Mouse (Mus musculus) stomach, embryonic 16.5 days (tissue): ENCODE data around the gene Nup133. TPM values are rescaled to one million over a fixed set of nuclear protein-coding genes. Genes with fewer than 3 reads are reported as not detected.

Source experiments
- ATAC-seq: fragments of 200-750 bp; cut with Nextera tagmentation; 2 replicates; pipeline ENCODE4 v1.8.0; 2017; ENCODE audit warnings: moderate number of reproducible peaks, moderate TSS enrichment; ENCODE audit not compliant: insufficient read depth, low FRiP score
- H3K27ac ChIP-seq: fragments of 300-500 bp; sonication (generic); 2 replicates; pipeline ENCODE4 v1.5.1; 2014; ENCODE audit warnings: low read length
- H3K27me3 ChIP-seq: fragments of 300-500 bp; sonication (generic); 2 replicates; pipeline ENCODE4 v1.6.1; 2014; ENCODE audit warnings: low read length, control low read depth, mixed read lengths; ENCODE audit not compliant: control insufficient read depth, insufficient read depth
- H3K36me3 ChIP-seq: fragments of 300-500 bp; sonication (generic); 2 replicates; pipeline ENCODE4 v1.6.1; 2014; ENCODE audit warnings: low read length; ENCODE audit not compliant: control insufficient read depth, insufficient read depth
- H3K4me1 ChIP-seq: fragments of 300-500 bp; sonication (generic); 2 replicates; pipeline ENCODE4 v1.6.1; 2014; ENCODE audit warnings: low read length, control low read depth, mixed read lengths; ENCODE audit not compliant: control insufficient read depth, insufficient read depth
- H3K4me2 ChIP-seq: fragments of 300-500 bp; sonication (generic); 2 replicates; pipeline ENCODE4 v1.6.1; 2014; ENCODE audit warnings: low read depth, low read length, mixed read lengths
- H3K4me3 ChIP-seq: fragments of 300-500 bp; sonication (generic); replicated peaks from 2 replicates; pipeline ENCODE4 v1.5.1; 2014; ENCODE audit warnings: mild to moderate bottlenecking, low read length
- H3K9ac ChIP-seq: fragments of 300-500 bp; sonication (generic); 2 replicates; pipeline ENCODE4 v1.6.1; 2014; ENCODE audit warnings: low read length
- H3K9me3 ChIP-seq: fragments of 300-500 bp; sonication (generic); replicated peaks from 2 replicates; pipeline ENCODE4 v1.6.1; 2016; ENCODE audit warnings: low read length, control low read depth; ENCODE audit not compliant: control insufficient read depth
- WGBS: fragments of 180-500 bp; shearing (Covaris S2); extraction: QIAGEN DNeasy Blood & Tissue Kit; methylation state at CpG from one replicate; pipeline ENCODE4 v1.1.7; 2014; 5-methylcytosine and 5-hydroxymethylcytosine counted together
- polyA plus RNA-seq: library from polyadenylated mRNA; unstranded; fragments of >200 nt; fragmentation: Nextera tagmentation; extraction: Ambion mirVana; gene quantifications from 2 replicates; pipeline ENCODE4 v1.2.1, GENCODE M21; 2015

Gene Nup133
- polyA plus RNA-seq, 1 experiment from 2014 or later, result 28.3 TPM

DNA sequence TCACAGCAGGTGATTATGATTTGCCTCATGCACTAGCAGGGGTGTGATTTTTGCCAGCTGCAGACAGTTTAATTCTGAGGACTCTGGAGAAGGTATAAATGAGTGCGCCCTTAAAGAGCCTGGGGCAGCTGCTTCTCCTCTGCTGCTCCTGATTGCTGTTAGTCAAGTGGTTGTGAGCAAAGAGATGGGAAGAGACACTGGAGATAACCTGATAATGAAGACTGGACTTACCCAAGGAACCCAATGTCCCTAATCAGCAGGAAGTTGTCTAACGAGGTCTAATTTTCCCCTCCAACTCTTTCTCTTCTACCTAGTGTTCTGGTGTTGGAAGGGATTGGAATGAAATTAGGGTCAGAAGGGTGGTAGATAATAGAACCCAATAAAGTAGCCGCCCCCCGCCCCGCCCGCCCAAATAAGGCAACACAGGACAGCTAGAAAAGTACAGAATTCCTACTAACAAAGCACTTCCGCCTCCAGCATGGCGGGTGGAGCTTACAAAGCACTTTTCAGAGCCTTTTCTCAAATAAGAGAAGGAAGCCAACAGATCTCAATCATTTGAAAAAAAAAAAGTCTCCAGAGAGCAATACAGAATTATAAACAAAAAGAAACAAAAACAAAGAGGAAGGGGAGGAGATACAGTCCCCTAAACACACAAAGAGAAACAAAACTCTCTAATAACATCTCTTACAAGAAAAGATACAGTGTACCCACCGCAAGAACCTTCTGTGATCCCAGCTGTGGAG, 94.2 kb downstream of the Nup133 start:
- no peaks in the 10 kb centered on the region for H3K9me3 ChIP-seq
- H3K36me3 ChIP-seq, result no peaks in the 10 kb centered on the region
- H3K27ac ChIP-seq, result no peak overlapping the region
- no peak overlapping the region for H3K4me2 ChIP-seq
- H3K9ac ChIP-seq, result no peak overlapping the region
- no peaks in the 10 kb centered on the region for H3K27me3 ChIP-seq
- no peak overlapping the region for H3K4me3 ChIP-seq
- 84% methylated on average over 9 of the region's 9 CpGs for WGBS
- no peak for ATAC-seq
- peaks cover 6% of the 10 kb centered on the region; the same call in 1 of the 2 replicates for H3K4me1 ChIP-seq

DNA sequence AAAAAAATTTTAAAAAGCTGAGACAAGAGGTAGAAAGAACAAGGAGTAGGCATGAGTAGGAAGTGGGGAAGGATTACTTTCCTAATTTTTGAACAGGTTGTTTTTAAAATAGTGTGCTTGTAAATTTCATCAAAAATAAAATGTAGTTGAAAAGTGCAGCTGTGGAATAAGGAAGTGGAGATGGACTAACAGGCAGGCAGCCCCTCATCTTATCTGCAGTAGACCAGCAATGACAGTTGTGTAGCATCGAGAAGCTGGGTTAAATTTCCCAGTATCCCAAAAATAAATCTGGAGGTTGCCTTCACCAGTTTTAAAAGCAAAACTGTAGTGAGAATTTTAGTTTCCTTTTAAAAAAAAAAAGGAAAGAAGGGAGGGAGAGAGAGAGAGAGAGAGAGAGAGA, 94.8 kb downstream of the Nup133 start:
- 88% methylated on average over 1 of the region's 1 CpGs for WGBS
- Histone ChIP-seq H3K4me1 (peaks cover 6% of the 10 kb centered on the region; the same call in 1 of the 2 replicates), H3K36me3 (no peaks in the 10 kb centered on the region), H3K27ac (no peak overlapping the region), H3K9ac (no peak overlapping the region), H3K4me3 (no peak overlapping the region), H3K4me2 (no peak overlapping the region), H3K9me3 (no peaks in the 10 kb centered on the region), H3K27me3 (no peaks in the 10 kb centered on the region)
- no peak for ATAC-seq

GRCm38 (mm10) chr8:123851590-123851989, 97.5 kb downstream of the Nup133 start:
- Histone ChIP-seq H3K4me3 (no peak overlapping the region), H3K9me3 (no peaks in the 10 kb centered on the region), H3K4me1 (no peaks in the 10 kb centered on the region), H3K27ac (no peak overlapping the region), H3K27me3 (no peaks in the 10 kb centered on the region), H3K4me2 (no peak overlapping the region), H3K9ac (no peak overlapping the region), H3K36me3 (no peaks in the 10 kb centered on the region)
- WGBS, result 61% methylated on average over 5 of the region's 5 CpGs
- ATAC-seq, result no peak

- Histone ChIP-seq H3K4me2 (no peak overlapping the region), H3K27ac (no peak overlapping the region), H3K4me3 (no peak overlapping the region), H3K9ac (no peak overlapping the region), H3K27me3 (no peaks in the 10 kb centered on the region), H3K36me3 (no peaks in the 10 kb centered on the region), H3K9me3 (no peaks in the 10 kb centered on the region), H3K4me1 (no peaks in the 10 kb centered on the region)
- no peak for ATAC-seq
- WGBS, result 79% methylated on average over 4 of the region's 4 CpGs
Measured at GRCm38 (mm10) chr8:123849352-123849751, 99.7 kb downstream of the Nup133 start.

DNA sequence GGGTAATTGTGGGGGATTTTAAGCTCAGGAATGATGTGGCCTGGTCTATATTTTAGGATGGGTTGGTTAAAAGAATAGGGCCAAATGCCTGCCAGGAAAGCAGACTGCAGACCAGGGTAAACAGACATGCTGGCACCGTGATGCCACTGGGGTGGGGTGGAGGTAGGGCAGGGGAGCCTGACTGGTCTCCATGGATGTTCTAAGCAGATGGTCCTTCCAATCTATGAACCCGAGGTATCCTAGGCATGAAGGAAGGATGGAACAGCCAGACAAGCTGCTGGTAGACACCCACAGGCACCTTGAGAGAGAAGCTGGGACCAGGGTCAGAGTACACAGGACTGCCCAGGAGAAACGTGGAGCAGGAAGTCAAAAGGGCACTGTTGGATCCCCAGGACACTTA, 101.5 kb downstream of the Nup133 start:
- no peaks in the 10 kb centered on the region for H3K4me1 ChIP-seq
- no peak overlapping the region for H3K9ac ChIP-seq
- H3K4me3 ChIP-seq, result no peak overlapping the region
- no peak overlapping the region for H3K4me2 ChIP-seq
- ATAC-seq, result no peak
- H3K27ac ChIP-seq, result no peak overlapping the region
- H3K36me3 ChIP-seq, result no peaks in the 10 kb centered on the region
- WGBS, result 67% methylated on average over 3 of the region's 3 CpGs
- H3K27me3 ChIP-seq, result no peaks in the 10 kb centered on the region
- H3K9me3 ChIP-seq, result no peaks in the 10 kb centered on the region

Other genes starting within 250 kb of the Nup133 start
- gene Rab4a, start 143.3 kb downstream of the Nup133 start, polyA plus RNA-seq, result 42.2 and 44.4 TPM in 2 replicates
- gene Ccsap, start 89.1 kb downstream of the Nup133 start, polyA plus RNA-seq, result 1.5 and 2.1 TPM in 2 replicates
- gene Acta1, start 54.5 kb downstream of the Nup133 start, polyA plus RNA-seq, result 120 and 1,117 TPM in 2 replicates
- 25.0 and 26.0 TPM in 2 replicates for gene Abcb10, start 33.9 kb upstream of the Nup133 start, polyA plus RNA-seq
- gene Taf5l, start 72.1 kb upstream of the Nup133 start, polyA plus RNA-seq, result 28.0 and 29.2 TPM in 2 replicates
- gene Urb2, start 72.2 kb upstream of the Nup133 start, polyA plus RNA-seq, result 4.4 and 4.5 TPM in 2 replicates